Mouse (Mus musculus) intestine, embryonic 16.5 days (tissue): ENCODE measurements around the gene Svs3a. TPM values are rescaled to one million over a fixed set of nuclear protein-coding genes. Genes with fewer than 3 reads are reported as not detected.

ENCODE experiments used
- polyA plus RNA-seq: library from polyadenylated mRNA; unstranded; fragments of >200 nt; fragmentation: Nextera tagmentation; extraction: Ambion mirVana; gene quantifications from 2 replicates; pipeline ENCODE4 v1.2.1, GENCODE M21; 2015

The Svs3a gene
- polyA plus RNA-seq, 1 experiment from 2014 or later: not detected

Other genes starting within 250 kb of the Svs3a start
- 18.1 and 18.4 TPM in 2 replicates for gene Stk4, start 218.9 kb upstream of the Svs3a start, polyA plus RNA-seq
- gene Tomm34, start 218.1 kb upstream of the Svs3a start, polyA plus RNA-seq: 55.6 and 57.5 TPM in 2 replicates
- gene Kcns1, start 118.2 kb upstream of the Svs3a start, polyA plus RNA-seq: 0.22 and 0.45 TPM in 2 replicates
- not detected in 2 replicates for gene Wfdc5, start 106.5 kb upstream of the Svs3a start, polyA plus RNA-seq
- not detected in 2 replicates for gene Wfdc12, start 98.7 kb upstream of the Svs3a start, polyA plus RNA-seq
- gene Wfdc15a, start 89.1 kb upstream of the Svs3a start, polyA plus RNA-seq: not detected in 2 replicates
- gene Wfdc15b, start 67.6 kb upstream of the Svs3a start, polyA plus RNA-seq: 19.6 and 23.4 TPM in 2 replicates
- gene Svs2, start 50.8 kb upstream of the Svs3a start, polyA plus RNA-seq: not detected in 2 replicates
- gene Svs3b, start 32.6 kb upstream of the Svs3a start, polyA plus RNA-seq: not detected in 2 replicates
- gene Svs4, start 10.8 kb upstream of the Svs3a start, polyA plus RNA-seq: not detected in 2 replicates
- gene Svs6, start 27.5 kb downstream of the Svs3a start, polyA plus RNA-seq: not detected in 2 replicates
- not detected in 2 replicates for gene Svs5, start 43.5 kb downstream of the Svs3a start, polyA plus RNA-seq
- gene Slpi, start 99.8 kb downstream of the Svs3a start, polyA plus RNA-seq: 2.3 and 2.7 TPM in 2 replicates
- gene Rbpjl, start 113.9 kb downstream of the Svs3a start, polyA plus RNA-seq: 25.1 and 25.4 TPM in 2 replicates
- 8.3 and 9.0 TPM in 2 replicates for gene Matn4, start 115.9 kb downstream of the Svs3a start, polyA plus RNA-seq
- 130 and 138 TPM in 2 replicates for gene Sdc4, start 154.6 kb downstream of the Svs3a start, polyA plus RNA-seq
- gene Sys1, start 167.7 kb downstream of the Svs3a start, polyA plus RNA-seq: 54.0 and 56.4 TPM in 2 replicates
- 9.8 and 11.9 TPM in 2 replicates for gene Gm20458, start 171.7 kb downstream of the Svs3a start, polyA plus RNA-seq
- not detected in 2 replicates for gene Trp53tg5, start 184.5 kb downstream of the Svs3a start, polyA plus RNA-seq
- 16.0 and 16.4 TPM in 2 replicates for gene Dbndd2, start 196.8 kb downstream of the Svs3a start, polyA plus RNA-seq
- gene Pigt, start 208.3 kb downstream of the Svs3a start, polyA plus RNA-seq: 59.1 and 61.4 TPM in 2 replicates